Mouse (Mus musculus) neutrophil, adult 5-6 weeks (primary cell): ENCODE results near the gene Vmn2r42. TPM values are rescaled to one million over a fixed set of nuclear protein-coding genes. Genes with fewer than 3 reads are reported as not detected.
"Not testable (repeated sequence)": the region's sequence is repeated elsewhere in the genome, so short reads cannot be mapped to it uniquely, and the experiment has no call there.

Experiments
- ATAC-seq: fragments of 151-379, 151-347 bp; 2 replicates; pipeline ENCODE4 v1.8.0; 2017; ENCODE audit warnings: mild to moderate bottlenecking, moderate TSS enrichment; ENCODE audit not compliant: insufficient number of reproducible peaks, poor library complexity, low FRiP score, severe bottlenecking; ENCODE audit errors: extremely low read depth
- total RNA-seq: library from RNA; stranded (forward); fragments of 200-1000 nt; gene quantifications from 2 replicates; pipeline ENCODE4 v1.2.3, GENCODE M21; 2017

The Vmn2r42 gene
- total RNA-seq: not detected in 2 replicates

DNA sequence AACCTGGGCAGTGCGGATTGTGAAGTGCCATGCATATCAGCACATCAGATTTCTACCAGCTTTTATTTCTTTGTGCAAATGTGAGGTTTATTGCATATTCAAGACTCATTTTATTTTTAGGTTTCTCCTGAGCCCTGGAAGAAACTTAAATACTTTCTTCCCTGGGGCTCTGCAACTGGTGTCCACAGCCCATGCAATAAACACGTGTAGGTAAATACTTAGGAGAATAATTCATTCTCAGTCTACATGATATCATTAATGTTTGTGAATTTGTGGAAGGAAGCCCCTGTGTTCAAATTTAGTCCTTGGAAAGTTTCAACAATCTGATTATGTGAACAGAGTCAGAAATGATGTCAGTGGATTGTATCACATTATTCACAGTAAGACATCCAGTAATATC lies at the start of gene Vmn2r42:
Vmn2r42 (minus strand) TSS at position 101 of the 400 bp plus-strand sequence.
- ATAC-seq: not testable (repeated sequence)

DNA sequence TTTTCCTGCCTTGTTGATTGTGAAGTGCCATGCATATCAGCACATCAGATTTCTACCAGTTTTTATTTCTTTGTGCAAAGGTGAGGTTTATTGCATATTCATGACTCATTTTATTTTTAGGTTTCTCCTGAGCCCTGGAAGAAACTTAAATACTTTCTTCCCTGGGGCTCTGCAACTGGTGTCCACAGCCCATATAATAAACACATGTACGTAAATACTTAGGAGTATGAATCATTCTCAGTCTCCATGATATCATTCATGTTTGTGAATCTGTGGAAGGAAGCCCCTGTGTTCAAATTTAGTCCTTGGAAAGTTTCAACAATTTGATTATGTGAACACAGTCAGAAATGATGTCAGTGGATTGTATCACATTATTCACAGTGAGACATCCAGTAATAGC lies 38.6 kb downstream of the Vmn2r42 start, which contains the start of gene Vmn2r41:
Vmn2r41 (minus strand) TSS at position 101 of the 400 bp plus-strand sequence.
- ATAC-seq: not testable (repeated sequence)

Other genes with a start within 250 kb of the Vmn2r42 start
- gene Vmn2r41, start 38.7 kb downstream of the Vmn2r42 start, total RNA-seq: not detected in 2 replicates
- 0.35 TPM in 1 of 2 replicates, not detected in the other for gene Vmn2r43, start 60.3 kb upstream of the Vmn2r42 start, total RNA-seq
- gene Vmn2r44, start 183.0 kb upstream of the Vmn2r42 start, total RNA-seq: 0.12 TPM in 1 of 2 replicates, not detected in the other